8 mouse cellular contexts compared by ENCODE assay signal in the genomic region with DNA sequence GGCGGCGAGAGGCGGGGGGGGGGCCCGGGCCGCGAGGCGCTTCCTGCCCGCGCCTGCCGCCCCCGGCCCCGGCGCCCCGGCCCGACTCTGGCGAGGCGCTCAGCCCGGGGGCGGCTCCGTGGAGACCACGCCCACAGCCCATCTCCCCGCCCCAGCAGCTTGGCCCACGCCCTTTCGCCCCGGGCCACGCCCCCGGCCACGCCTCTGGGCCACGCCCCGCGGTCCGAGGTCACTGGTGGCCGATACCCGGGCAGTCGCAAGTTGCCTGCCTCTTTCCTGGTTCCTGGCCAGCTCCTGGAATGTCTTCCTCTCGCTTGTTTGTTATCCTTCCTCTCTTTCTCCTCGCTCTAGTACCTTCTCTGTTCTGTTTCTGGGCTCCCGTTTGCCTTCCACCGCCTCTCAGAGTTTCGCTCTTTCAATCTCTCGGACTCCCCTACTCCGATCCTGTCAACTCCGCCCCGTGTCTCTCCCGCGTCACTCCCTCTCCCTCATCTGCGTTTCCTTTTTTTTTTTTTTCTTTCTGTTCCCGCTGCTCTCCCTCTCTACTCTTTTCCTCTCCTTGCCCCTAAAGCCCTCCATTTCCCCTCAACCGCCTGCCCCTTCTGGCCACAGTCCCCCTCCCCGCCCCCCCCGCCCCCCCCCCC. TPM values are rescaled to one million over a fixed set of nuclear protein-coding genes. Genes with fewer than 3 reads are reported as not detected.
DNase-seq lines count a peak whose midpoint lies in the region; ATAC-seq and TF ChIP-seq lines count a peak whose summit lies in the region.

Gene Plxnd1 (minus strand): TSS at position 129 of the 644 bp plus-strand sequence.

- no peaks in the 10 kb centered on the region for H3K36me3 ChIP-seq in hindbrain, embryonic 12.5 days

- peak within 1 kb of the TSS; percentile 30; the same call in 1 of the 2 replicates for H3K27ac ChIP-seq in hindbrain, embryonic 12.5 days

- peak within 1 kb of the TSS; percentile 53 for H3K9ac ChIP-seq in hindbrain, embryonic 12.5 days

- peaks cover 39% of the 10 kb centered on the region for H3K4me1 ChIP-seq in hindbrain, embryonic 12.5 days

- peak within 1 kb of the TSS; percentile 84 for H3K4me2 ChIP-seq in hindbrain, embryonic 12.5 days (replicated peaks)

- no peaks in the 10 kb centered on the region for H3K27me3 ChIP-seq in Patski
- H3K27me3 ChIP-seq in hindbrain, embryonic 12.5 days: peaks cover 57% of the 10 kb centered on the region

- no peak for TF ChIP-seq CTCF in Patski (IDR thresholded peaks at IDR 0.05)

- CTCF ChIA-PET in Patski (lab: Charles Lee): interaction anchor here (0.9 kb wide), 1 partner anchor 94 kb away, joined by 4 read pairs; no protein-coding TSS in a partner anchor

- DNase-seq in Patski (ENCODE audit: low read depth, low spot score): peak; percentile 53
- peak; percentile 83 for DNase-seq in cerebellum, postnatal 14 days
- peak; percentile 69 to 78 for DNase-seq in frontal cortex, postnatal 14 days (ENCODE audit: low spot score in 2 of 2)
- peak; percentile 78 to 90 for DNase-seq in layer of hippocampus, postnatal 10 days (ENCODE audit: low spot score in 2 of 2)
- peak; percentile 94 for DNase-seq in lung, postnatal 10 days
- peak; percentile 96 for DNase-seq in ovary, postnatal 14 days (ENCODE audit: low spot score)
- peak; percentile 91 to 96 for DNase-seq in thymus, postnatal 10 days (ENCODE audit: low spot score in 2 of 2)

- no peaks in the 10 kb centered on the region for H3K9me3 ChIP-seq in hindbrain, embryonic 12.5 days (replicated peaks)

- POLR2A ChIA-PET in Patski (lab: Charles Lee): interaction anchor here (1.0 to 1.5 kb wide), 2 partner anchors 14 to 95 kb away, joined by 3 read pairs; no protein-coding TSS in a partner anchor

- ATAC-seq in Patski: peak; percentile 64
- ATAC-seq in hindbrain, embryonic 12.5 days (ENCODE audit: low FRiP score): peak; percentile 64

- peak within 1 kb of the TSS; percentile 53 for H3K4me3 ChIP-seq in hindbrain, embryonic 12.5 days

- WGBS in hindbrain, embryonic 12.5 days: under 1% methylated on average over 24 of the region's 51 CpGs

- in situ Hi-C loops in Patski (cut with MboI; ENCODE audit: low pct_unique_long_range_greater_than_20kb): no loop called here

RNA-seq across cellular contexts. Expression of gene Plxnd1, which starts in this region (rescaled TPM):
- polyA plus RNA-seq in Patski (2021): 79.9 TPM
- 21.9 and 24.5 TPM in 2 replicates for polyA plus RNA-seq in hindbrain, embryonic 12.5 days (2016; fragmentation: Nextera tagmentation; extraction: Ambion mirVana)
- 10 to 100 TPM; 73.2 to 73.5 TPM for total RNA-seq in layer of hippocampus, postnatal 10 days (2021)

Comparison
In these comparisons a context has a peak if more than half of its experiments do, and no peak if none do; other contexts are left out.
1. Peak in every context shown above with its lines: DNase-seq, ATAC-seq, H3K4me3 ChIP-seq and H3K27ac ChIP-seq.